Comparison of ENCODE assay signal across 20 mouse cellular contexts in genomic region chr11:101334023-101334422, GRCm38 (mm10). TPM values are rescaled to one million over a fixed set of nuclear protein-coding genes. Genes with fewer than 3 reads are reported as not detected.
DNase-seq lines count a peak whose midpoint lies in the region; ATAC-seq and TF ChIP-seq lines count a peak whose summit lies in the region.
"Had no signal": no experiment of that assay in that cellular context is flagged by ENCODE, and none has a peak within 500 bp of the region (broad histone marks: within the 10 kb centered on the region; RNA-seq: fewer than 3 reads in every experiment).

No protein-coding gene starts in this region.

- no peaks in the 10 kb centered on the region for H3K9me3 ChIP-seq in midbrain, embryonic 10.5 days (replicated peaks)
- no peaks in the 10 kb centered on the region for H3K9me3 ChIP-seq in midbrain, embryonic 16.5 days (replicated peaks; ENCODE audit: control insufficient read depth, low read length, poor library complexity, severe bottlenecking)
- H3K9me3 ChIP-seq in embryonic facial prominence, embryonic 10.5 days, result no peaks in the 10 kb centered on the region
- H3K9me3 ChIP-seq in stomach, embryonic 15.5 days, result no peaks in the 10 kb centered on the region
- H3K9me3 ChIP-seq: embryonic facial prominence, embryonic 15.5 days; forebrain, embryonic 13.5 days; heart, embryonic 12.5 days had no signal

- WGBS in heart, adult 2 months, result 62% methylated on average over 10 of the region's 10 CpGs
- 23% methylated on average over 10 of the region's 10 CpGs for WGBS in midbrain, embryonic 10.5 days
- 23% methylated on average over 10 of the region's 10 CpGs for WGBS in midbrain, embryonic 16.5 days
- 27% methylated on average over 10 of the region's 10 CpGs for WGBS in embryonic facial prominence, embryonic 10.5 days
- WGBS in stomach, embryonic 15.5 days, result 52% methylated on average over 10 of the region's 10 CpGs

- no peaks in the 10 kb centered on the region for H3K27me3 ChIP-seq in heart, adult 2 months (ENCODE audit: control insufficient read depth, insufficient read depth, low read length)
- H3K27me3 ChIP-seq in midbrain, embryonic 10.5 days (ENCODE audit: low read depth, poor library complexity, severe bottlenecking), result no peaks in the 10 kb centered on the region
- H3K27me3 ChIP-seq in midbrain, embryonic 16.5 days (ENCODE audit: control insufficient read depth, insufficient read depth, low read depth, low read length), result no peaks in the 10 kb centered on the region
- H3K27me3 ChIP-seq in embryonic facial prominence, embryonic 10.5 days (replicated peaks; ENCODE audit: low read depth, poor library complexity, severe bottlenecking), result 0 out of 2 replicates have a peak, but pooled peaks cover 3% of the 10 kb centered on the region
- H3K27me3 ChIP-seq in stomach, embryonic 15.5 days (replicated peaks), result no peaks in the 10 kb centered on the region
- H3K27me3 ChIP-seq: embryonic facial prominence, embryonic 15.5 days; forebrain, embryonic 13.5 days; heart, embryonic 12.5 days had no signal

- peak overlapping the region; percentile 21; the same call in 1 of the 2 replicates for H3K9ac ChIP-seq in heart, adult 2 months (ENCODE audit: low read depth, low read length)
- no peak overlapping the region for H3K9ac ChIP-seq in midbrain, embryonic 16.5 days (ENCODE audit: low read depth, low read length)
- H3K9ac ChIP-seq in stomach, embryonic 15.5 days, result no peak overlapping the region
- H3K9ac ChIP-seq: embryonic facial prominence, embryonic 15.5 days; forebrain, embryonic 13.5 days; heart, embryonic 12.5 days had no signal

- H3K4me2 ChIP-seq in midbrain, embryonic 16.5 days (ENCODE audit: low read length), result no peak overlapping the region
- H3K4me2 ChIP-seq in stomach, embryonic 15.5 days, result peak overlapping the region; percentile 19; the same call in 1 of the 2 replicates
- H3K4me2 ChIP-seq: embryonic facial prominence, embryonic 15.5 days; forebrain, embryonic 13.5 days; heart, embryonic 12.5 days had no signal

- TF ChIP-seq CTCF in heart, adult 2 months (IDR thresholded peaks at IDR 0.05), result no peak

- ATAC-seq in midbrain, embryonic 16.5 days, result no peak
- ATAC-seq in stomach, embryonic 15.5 days (ENCODE audit: insufficient read depth, low FRiP score, low read depth), result no peak
- ATAC-seq: forebrain, embryonic 13.5 days had no signal

- peak overlapping the region; percentile 23; the same call in 1 of the 2 replicates for H3K27ac ChIP-seq in heart, adult 2 months
- H3K27ac ChIP-seq in midbrain, embryonic 10.5 days (replicated peaks), result peak overlapping the region; percentile 71
- H3K27ac ChIP-seq in midbrain, embryonic 16.5 days (ENCODE audit: low read length), result no peak overlapping the region
- H3K27ac ChIP-seq in embryonic facial prominence, embryonic 10.5 days (replicated peaks), result peak overlapping the region; percentile 66
- no peak overlapping the region for H3K27ac ChIP-seq in stomach, embryonic 15.5 days
- H3K27ac ChIP-seq: embryonic facial prominence, embryonic 15.5 days; forebrain, embryonic 13.5 days had no signal

- H3K4me3 ChIP-seq in heart, adult 2 months, result peak overlapping the region; percentile 27
- 0 out of 2 replicates have a peak overlapping the region, but pooled peaks have one; percentile 3 for H3K4me3 ChIP-seq in midbrain, embryonic 10.5 days
- H3K4me3 ChIP-seq in midbrain, embryonic 16.5 days (ENCODE audit: low read depth, low read length), result no peak overlapping the region
- H3K4me3 ChIP-seq in embryonic facial prominence, embryonic 10.5 days, result 0 out of 2 replicates have a peak overlapping the region, but pooled peaks have one; percentile 6
- 0 out of 2 replicates have a peak overlapping the region, but pooled peaks have one; percentile 6 for H3K4me3 ChIP-seq in stomach, embryonic 15.5 days (replicated peaks)
- H3K4me3 ChIP-seq: embryonic facial prominence, embryonic 15.5 days; forebrain, embryonic 13.5 days; heart, embryonic 12.5 days had no signal

- TF ChIP-seq POLR2A in heart, adult 2 months (IDR thresholded peaks at IDR 0.05; ENCODE audit: insufficient read depth, low read depth, low read length), result no peak

- peaks cover 4% of the 10 kb centered on the region for H3K4me1 ChIP-seq in heart, adult 2 months (ENCODE audit: control insufficient read depth, insufficient read depth, low read length)
- H3K4me1 ChIP-seq in midbrain, embryonic 10.5 days, result peaks cover 45% of the 10 kb centered on the region
- peaks cover 11% of the 10 kb centered on the region for H3K4me1 ChIP-seq in midbrain, embryonic 16.5 days (ENCODE audit: control insufficient read depth, insufficient read depth, low read length)
- H3K4me1 ChIP-seq in embryonic facial prominence, embryonic 10.5 days, result peaks cover 44% of the 10 kb centered on the region
- peaks cover 11% of the 10 kb centered on the region for H3K4me1 ChIP-seq in stomach, embryonic 15.5 days

- no peaks in the 10 kb centered on the region for H3K79me2 ChIP-seq in heart, adult 2 months (replicated peaks; ENCODE audit: control insufficient read depth, insufficient read depth, low read length)

- H3K36me3 ChIP-seq in heart, adult 2 months (ENCODE audit: control insufficient read depth, insufficient read depth, low read length), result no peaks in the 10 kb centered on the region
- no peaks in the 10 kb centered on the region for H3K36me3 ChIP-seq in midbrain, embryonic 10.5 days
- no peaks in the 10 kb centered on the region for H3K36me3 ChIP-seq in midbrain, embryonic 16.5 days (ENCODE audit: control insufficient read depth, insufficient read depth, low read length)
- H3K36me3 ChIP-seq in embryonic facial prominence, embryonic 10.5 days (replicated peaks), result peaks cover 4% of the 10 kb centered on the region; the same call in 1 of the 2 replicates
- H3K36me3 ChIP-seq in stomach, embryonic 15.5 days, result no peaks in the 10 kb centered on the region
- H3K36me3 ChIP-seq: embryonic facial prominence, embryonic 15.5 days; heart, embryonic 12.5 days had no signal

- no peak for TF ChIP-seq EP300 in heart, adult 2 months (IDR thresholded peaks at IDR 0.05; ENCODE audit: insufficient read depth, low read depth, low read length)

- no peak for DNase-seq in heart, adult 2 months
- no peak for DNase-seq in heart, postnatal 4 days
- peak; percentile 57 for DNase-seq in midbrain, embryonic 10.5 days (ENCODE audit: low spot score)
- DNase-seq in embryonic facial prominence, embryonic 10.5 days (ENCODE audit: low spot score), result peak; percentile 43
- no peak for DNase-seq in urinary bladder, postnatal 14 days (ENCODE audit: low spot score)
- no peak for DNase-seq in cerebellum, adult 9-11 months
- DNase-seq: cerebellum, postnatal 14 days; kidney, postnatal 36 days; lung, adult 18-20 months; thymus, adult 18-20 months had no signal

- intact Hi-C loops in heart, adult 2 months (cut with DNase I), result no loop called here

RNA-seq across cellular contexts. Expression of gene Aoc3, which starts 3.6 kb away (rescaled TPM):
- 10 to 100 TPM; 11.5 to 13.3 TPM for total RNA-seq in heart, adult 2 months (2021)
- polyA plus RNA-seq in heart, adult 2 months (2012; rRNA removed), result 21.8 and 22.0 TPM in 2 replicates
- 10 to 100 TPM; 29.5 to 31.3 TPM for total RNA-seq in heart, postnatal 4 days (2021)
- 0.04 TPM in 1 of 2 replicates, not detected in the other for polyA plus RNA-seq in midbrain, embryonic 10.5 days (2016; fragmentation: Nextera tagmentation; extraction: Ambion mirVana)
- 0.13 and 0.14 TPM in 2 replicates for polyA plus RNA-seq in midbrain, embryonic 16.5 days (2015; fragmentation: Nextera tagmentation; extraction: Ambion mirVana)
- polyA plus RNA-seq in embryonic facial prominence, embryonic 10.5 days (2016; fragmentation: Nextera tagmentation; extraction: Ambion mirVana), result 0.04 TPM in 1 of 2 replicates, not detected in the other
- 2.0 and 3.0 TPM in 2 replicates for polyA plus RNA-seq in stomach, embryonic 15.5 days (2015; fragmentation: Nextera tagmentation; extraction: Ambion mirVana)
- total RNA-seq: megakaryocyte, adult 5-6 weeks had no signal
- polyA plus RNA-seq: forebrain, embryonic 13.5 days had no signal

RNA-seq across cellular contexts. Expression of gene Aoc2, which starts 9.2 kb away (rescaled TPM):
- 1 to 10 TPM; 1.6 to 2.2 TPM for total RNA-seq in heart, adult 2 months (2021)
- polyA plus RNA-seq in heart, adult 2 months (2012; rRNA removed), result 1.9 and 2.3 TPM in 2 replicates
- 1 to 10 TPM; 2.9 to 3.2 TPM for total RNA-seq in heart, postnatal 4 days (2021)
- polyA plus RNA-seq in midbrain, embryonic 10.5 days (2016; fragmentation: Nextera tagmentation; extraction: Ambion mirVana), result 1.6 and 2.5 TPM in 2 replicates
- 2.0 and 2.2 TPM in 2 replicates for polyA plus RNA-seq in midbrain, embryonic 16.5 days (2015; fragmentation: Nextera tagmentation; extraction: Ambion mirVana)
- polyA plus RNA-seq in embryonic facial prominence, embryonic 10.5 days (2016; fragmentation: Nextera tagmentation; extraction: Ambion mirVana), result 2.6 and 3.4 TPM in 2 replicates
- polyA plus RNA-seq in stomach, embryonic 15.5 days (2015; fragmentation: Nextera tagmentation; extraction: Ambion mirVana), result 1.3 and 1.4 TPM in 2 replicates

RNA-seq across cellular contexts. Expression of gene Psme3, which starts 18.0 kb away (rescaled TPM):
- total RNA-seq in heart, adult 2 months (2021), result 100 to 1,000 TPM in 1 of 2 experiments, 10 to 100 TPM in 1; 81.9 to 112 TPM
- polyA plus RNA-seq in heart, adult 2 months (2012; rRNA removed), result 55.5 and 69.1 TPM in 2 replicates
- total RNA-seq in heart, postnatal 4 days (2021), result 100 to 1,000 TPM in 1 of 2 experiments, 10 to 100 TPM in 1; 88.7 to 103 TPM
- 181 and 194 TPM in 2 replicates for polyA plus RNA-seq in midbrain, embryonic 10.5 days (2016; fragmentation: Nextera tagmentation; extraction: Ambion mirVana)
- 107 and 121 TPM in 2 replicates for polyA plus RNA-seq in midbrain, embryonic 16.5 days (2015; fragmentation: Nextera tagmentation; extraction: Ambion mirVana)
- 189 and 203 TPM in 2 replicates for polyA plus RNA-seq in embryonic facial prominence, embryonic 10.5 days (2016; fragmentation: Nextera tagmentation; extraction: Ambion mirVana)
- 125 and 136 TPM in 2 replicates for polyA plus RNA-seq in stomach, embryonic 15.5 days (2015; fragmentation: Nextera tagmentation; extraction: Ambion mirVana)

RNA-seq across cellular contexts. Expression of gene Becn1, which starts 31.9 kb away (rescaled TPM):
- total RNA-seq in heart, adult 2 months (2021), result 10 to 100 TPM; 86.3 to 86.5 TPM
- polyA plus RNA-seq in heart, adult 2 months (2012; rRNA removed), result 36.1 and 43.7 TPM in 2 replicates
- total RNA-seq in heart, postnatal 4 days (2021), result 100 to 1,000 TPM; 103 to 106 TPM
- 152 and 162 TPM in 2 replicates for polyA plus RNA-seq in midbrain, embryonic 10.5 days (2016; fragmentation: Nextera tagmentation; extraction: Ambion mirVana)
- polyA plus RNA-seq in midbrain, embryonic 16.5 days (2015; fragmentation: Nextera tagmentation; extraction: Ambion mirVana), result 159 and 177 TPM in 2 replicates
- polyA plus RNA-seq in embryonic facial prominence, embryonic 10.5 days (2016; fragmentation: Nextera tagmentation; extraction: Ambion mirVana), result 141 and 154 TPM in 2 replicates
- polyA plus RNA-seq in stomach, embryonic 15.5 days (2015; fragmentation: Nextera tagmentation; extraction: Ambion mirVana), result 135 and 142 TPM in 2 replicates

RNA-seq across cellular contexts. Expression of gene G6pc, which starts 33.3 kb away (rescaled TPM):
- total RNA-seq in heart, adult 2 months (2021), result not detected
- 0.15 TPM in 1 of 2 replicates, not detected in the other for polyA plus RNA-seq in heart, adult 2 months (2012; rRNA removed)
- total RNA-seq in heart, postnatal 4 days (2021), result not detected
- polyA plus RNA-seq in midbrain, embryonic 10.5 days (2016; fragmentation: Nextera tagmentation; extraction: Ambion mirVana), result not detected in 2 replicates
- polyA plus RNA-seq in midbrain, embryonic 16.5 days (2015; fragmentation: Nextera tagmentation; extraction: Ambion mirVana), result not detected in 2 replicates
- polyA plus RNA-seq in embryonic facial prominence, embryonic 10.5 days (2016; fragmentation: Nextera tagmentation; extraction: Ambion mirVana), result not detected in 2 replicates
- 0.06 and 0.09 TPM in 2 replicates for polyA plus RNA-seq in stomach, embryonic 15.5 days (2015; fragmentation: Nextera tagmentation; extraction: Ambion mirVana)
- total RNA-seq: gastrocnemius, adult 18-20 months; layer of hippocampus, postnatal 25 days; megakaryocyte, adult 5-6 weeks had no signal
- polyA plus RNA-seq: C2C12; embryonic facial prominence, embryonic 15.5 days; forebrain, embryonic 13.5 days; heart, embryonic 12.5 days; limb, embryonic 14.5 days had no signal

Comparison
In these comparisons a context has a peak if more than half of its experiments do, and no peak if none do; other contexts are left out.
1. H3K27ac ChIP-seq: peak in heart, adult 2 months (single experiment), midbrain, embryonic 10.5 days (single experiment) and embryonic facial prominence, embryonic 10.5 days (single experiment); none in midbrain, embryonic 16.5 days (single experiment) and stomach, embryonic 15.5 days (single experiment).
2. DNase-seq: peak in midbrain, embryonic 10.5 days (single experiment) and embryonic facial prominence, embryonic 10.5 days (single experiment); none in heart, adult 2 months (0 of 2), heart, postnatal 4 days (single experiment), urinary bladder, postnatal 14 days (single experiment) and cerebellum, adult 9-11 months (single experiment).